ENCODE assay signal across 8 mouse cellular contexts in the genomic region with DNA sequence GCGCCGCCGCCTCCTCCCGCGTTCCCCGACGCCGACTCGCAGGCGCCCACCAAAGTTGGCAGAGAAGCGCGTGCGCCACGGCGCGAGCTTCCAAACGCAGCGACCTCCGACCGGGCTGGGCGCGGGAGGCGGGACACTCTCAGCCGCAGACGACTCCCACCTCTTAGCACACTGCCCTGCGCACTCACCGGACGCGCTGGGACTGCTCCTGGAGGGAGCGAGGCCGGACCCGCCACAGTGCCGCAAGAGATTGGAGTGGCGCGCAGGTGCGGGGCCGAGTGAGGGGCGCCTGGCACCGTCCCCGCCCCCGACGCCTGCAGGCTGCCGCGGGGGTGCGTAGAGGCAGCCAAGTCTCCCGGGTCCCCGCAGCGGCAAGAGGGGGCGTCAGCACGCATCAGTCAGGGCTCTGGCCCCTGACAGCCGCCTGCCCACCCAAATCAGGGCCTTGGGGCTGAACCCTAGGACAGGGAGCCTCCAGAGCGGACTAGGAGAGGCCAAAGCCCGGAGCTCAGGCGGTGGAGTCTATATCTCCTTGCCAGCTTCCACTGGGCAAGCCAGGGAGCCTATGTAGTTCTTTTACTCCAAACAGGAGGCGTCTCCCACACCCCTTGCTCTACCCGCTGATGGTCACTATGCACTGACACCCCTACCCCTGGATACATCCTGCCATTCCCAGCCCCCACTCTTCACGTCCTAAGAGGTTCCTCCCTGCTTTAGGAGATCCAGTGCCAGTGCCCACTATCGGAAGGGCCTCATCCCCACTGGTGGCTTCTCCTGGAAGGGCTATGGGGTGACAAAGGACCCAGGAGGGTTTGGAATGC. TPM values are rescaled to one million over a fixed set of nuclear protein-coding genes. Genes with fewer than 3 reads are reported as not detected.
DNase-seq lines count a peak whose midpoint lies in the region; ATAC-seq and TF ChIP-seq lines count a peak whose summit lies in the region.

A930017K11Rik (minus strand) TSS at position 763 of the 821 bp plus-strand sequence.

- peaks cover 3% of the 10 kb centered on the region for H3K4me1 ChIP-seq in testis, adult 2 months (ENCODE audit: control insufficient read depth, insufficient read depth, low read length)
- peaks cover 13% of the 10 kb centered on the region for H3K4me1 ChIP-seq in neural tube, embryonic 12.5 days

- TF ChIP-seq POLR2A in testis, adult 2 months (IDR thresholded peaks at IDR 0.05; ENCODE audit: control insufficient read depth, low read depth, low read length) = no peak

- H3K27ac ChIP-seq in testis, adult 2 months (ENCODE audit: control insufficient read depth, insufficient read depth, low read depth, low read length) = no peak within 1 kb of the TSS
- no peak within 1 kb of the TSS for H3K27ac ChIP-seq in neural tube, embryonic 12.5 days

- no peaks in the 10 kb centered on the region for H3K9me3 ChIP-seq in neural tube, embryonic 12.5 days

- H3K4me2 ChIP-seq in neural tube, embryonic 12.5 days (replicated peaks) = peak within 1 kb of the TSS; percentile 60

- peak; percentile 48 for DNase-seq in adrenal gland, postnatal 14 days
- no peak for DNase-seq in adrenal gland, postnatal 25 days
- no peak for DNase-seq in testis, postnatal 10 days (ENCODE audit: low spot score)
- DNase-seq in kidney, postnatal 14 days = peak; percentile 44
- DNase-seq in urinary bladder, adult 18-20 months (ENCODE audit: low spot score in 2 of 2) = no peak
- no peak for DNase-seq in layer of hippocampus, adult 11-12 months (ENCODE audit: low spot score)

- ATAC-seq in neural tube, embryonic 12.5 days (ENCODE audit: low FRiP score, low read depth) = no peak

- H3K27me3 ChIP-seq in testis, adult 2 months (ENCODE audit: control insufficient read depth, insufficient read depth, low read length) = no peaks in the 10 kb centered on the region
- peaks cover 43% of the 10 kb centered on the region for H3K27me3 ChIP-seq in neural tube, embryonic 12.5 days (replicated peaks)

- H3K36me3 ChIP-seq in testis, adult 2 months (ENCODE audit: control insufficient read depth, insufficient read depth, low read length) = no peaks in the 10 kb centered on the region
- no peaks in the 10 kb centered on the region for H3K36me3 ChIP-seq in neural tube, embryonic 12.5 days

- 1% methylated on average over 58 of the region's 58 CpGs for WGBS in neural tube, embryonic 12.5 days

- peak within 1 kb of the TSS; percentile 30 for H3K4me3 ChIP-seq in testis, adult 2 months (ENCODE audit: control insufficient read depth, low read depth, low read length)
- peak within 1 kb of the TSS; percentile 20 for H3K4me3 ChIP-seq in neural tube, embryonic 12.5 days

- H3K9ac ChIP-seq in neural tube, embryonic 12.5 days = 0 out of 2 replicates have a peak within 1 kb of the TSS, but pooled peaks have one; percentile 26

- TF ChIP-seq CTCF in testis, adult 2 months (IDR thresholded peaks at IDR 0.05; ENCODE audit: control insufficient read depth, insufficient read depth, insufficient replicate concordance, low read depth, low read length) = no peak

RNA-seq across cellular contexts. Expression of gene A930017K11Rik, which starts in this region (rescaled TPM):
- total RNA-seq in adrenal gland, postnatal 14 days (2021) = not detected in 2 replicates
- not detected in 2 replicates for total RNA-seq in adrenal gland, postnatal 25 days (2021)
- 0.10 and 0.20 TPM in 2 replicates for polyA plus RNA-seq in testis, adult 2 months (2012; rRNA removed)
- 0.08 TPM in 2 replicates for polyA plus RNA-seq in neural tube, embryonic 12.5 days (2016; fragmentation: Nextera tagmentation; extraction: Ambion mirVana)

Comparison
In these comparisons a context has a peak if more than half of its experiments do, and no peak if none do; other contexts are left out.
1. Peak in DNase-seq in adrenal gland, postnatal 14 days; RNA of the gene not detected or under 1 TPM.